Mouse (Mus musculus) bone marrow macrophage, adult 2 months (primary cell): ENCODE results near the gene Ran.

Experiments
- CTCF ChIP-seq: IDR thresholded peaks from 2 replicates; pipeline ENCODE4 v1.5.1; 2012; ENCODE audit warnings: low read depth, mild to moderate bottlenecking, low read length, moderate library complexity
- POLR2A ChIP-seq: IDR thresholded peaks from 2 replicates; pipeline ENCODE4 v1.6.1; 2012; ENCODE audit warnings: mild to moderate bottlenecking, low read depth, low read length, borderline replicate concordance

DNA sequence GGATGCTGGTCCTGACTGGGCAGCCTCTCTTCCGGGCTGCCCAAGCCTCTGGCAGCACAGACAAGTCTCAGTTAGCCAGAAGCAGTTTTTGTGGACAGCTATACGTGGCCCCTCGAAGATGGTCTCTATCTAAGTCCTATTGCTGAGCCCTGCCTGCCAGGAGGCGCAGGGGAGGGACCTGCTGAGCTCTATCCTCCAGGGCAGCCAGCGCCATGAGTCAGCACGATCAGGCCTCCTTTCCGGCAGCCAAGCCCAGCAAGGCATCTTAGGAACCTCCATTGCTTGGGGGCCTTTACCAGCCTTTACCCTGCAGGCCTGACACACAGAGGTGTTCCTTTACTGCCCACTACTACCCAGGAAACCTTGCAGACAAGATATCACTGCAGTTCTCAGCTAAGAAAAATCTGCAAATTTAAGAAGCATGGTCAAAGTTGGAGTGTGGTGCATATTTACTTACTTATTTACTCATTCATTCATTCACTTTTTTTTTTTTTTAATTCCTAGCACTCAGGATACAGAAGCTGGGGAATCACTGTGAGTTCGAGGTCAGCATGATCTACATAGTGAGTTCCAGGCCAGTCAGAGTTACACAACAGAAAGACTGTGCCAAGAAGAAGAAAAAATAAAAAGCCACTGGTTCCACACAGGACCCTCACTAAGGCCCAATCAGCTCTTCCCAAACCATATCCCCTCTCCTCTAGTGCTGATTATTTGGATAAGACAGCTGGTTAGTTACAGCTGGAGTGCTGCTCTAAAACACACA lies 19.0 kb upstream of the Ran start:
- TF ChIP-seq POLR2A (no peak), CTCF (no peak)
